Mouse (Mus musculus) ES-E14 (cell line): ENCODE measurements around the gene Atrn.

Experiments used
- CHD2 ChIP-seq: IDR thresholded peaks from 2 replicates; pipeline ENCODE4 v1.6.1; 2014; ENCODE audit warnings: mild to moderate bottlenecking, low read depth, low read length, inconsistent platforms
- HCFC1 ChIP-seq: IDR thresholded peaks from 2 replicates; pipeline ENCODE4 v1.6.1; 2012; ENCODE audit warnings: low read length, inconsistent platforms, borderline replicate concordance; ENCODE audit not compliant: insufficient read depth
- MAFK ChIP-seq: IDR thresholded peaks from 2 replicates; pipeline ENCODE4 v1.6.1; 2014; ENCODE audit warnings: mild to moderate bottlenecking, low read depth, low read length, inconsistent platforms; ENCODE audit not compliant: insufficient read depth
- ZC3H11A ChIP-seq: IDR thresholded peaks from 2 replicates; pipeline ENCODE4 v1.6.1; 2012; ENCODE audit warnings: low read depth, mild to moderate bottlenecking, inconsistent platforms, low read length, borderline replicate concordance
- ZNF384 ChIP-seq: IDR thresholded peaks from 2 replicates; pipeline ENCODE4 v1.6.1; 2012; ENCODE audit warnings: low read depth, low read length, inconsistent platforms

DNA sequence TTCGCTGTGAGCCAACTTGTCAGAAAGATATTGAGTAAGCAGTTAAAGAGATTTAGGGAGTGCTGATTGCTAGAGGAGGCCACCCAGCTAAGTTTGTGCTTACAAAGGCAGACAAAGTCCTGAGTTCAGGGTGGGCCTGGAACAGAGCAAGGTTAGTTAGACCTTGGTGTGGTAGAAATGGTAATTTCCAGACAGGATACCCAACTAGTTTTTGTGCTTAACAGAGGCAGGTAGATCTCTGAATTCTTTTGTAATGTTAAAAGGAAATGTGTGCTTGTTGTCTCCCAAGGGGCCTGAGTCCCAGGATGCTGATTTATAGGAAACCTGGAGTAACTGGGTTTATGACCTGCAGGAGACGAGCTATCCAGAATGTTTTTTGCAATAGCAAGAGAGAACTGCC, 52.6 kb downstream of the Atrn start:
- TF ChIP-seq MAFK (no peak), HCFC1 (no peak), ZC3H11A (no peak), ZNF384 (no peak), CHD2 (no peak)
